Mouse (Mus musculus) CH12.LX (cell line): ENCODE results near the gene Kalrn. TPM values are rescaled to one million over a fixed set of nuclear protein-coding genes. Genes with fewer than 3 reads are reported as not detected.

Experiments
- DNase-seq: peaks from one replicate; pipeline ENCODE4 v3.0.0-alpha.2; 2013; ENCODE audit errors: extremely low read depth
- H3K27ac ChIP-seq: 2 replicates; pipeline ENCODE4 v1.5.1; 2012; ENCODE audit warnings: low read depth, mild to moderate bottlenecking, control low read depth, moderate library complexity; ENCODE audit not compliant: insufficient read depth
- H3K27me3 ChIP-seq: replicated peaks from 2 replicates; pipeline ENCODE3; 2012; ENCODE audit warnings: inconsistent platforms
- H3K36me3 ChIP-seq, 2 experiments: replicated peaks in 1 of 2; 2 replicates each; pipeline versions ENCODE3 to v1.6.1; 2012; ENCODE audit warnings: inconsistent platforms in 1 of 2, low read length in 1 of 2, mild to moderate bottlenecking in 1 of 2, mixed read lengths in 1 of 2, moderate library complexity in 1 of 2; ENCODE audit not compliant: control insufficient read depth in 1 of 2, insufficient read depth in 1 of 2
- H3K4me1 ChIP-seq, 2 experiments: 2 replicates each; pipeline ENCODE4 v1.6.1; 2012; ENCODE audit warnings: inconsistent platforms in 1 of 2, moderate library complexity in 1 of 2; ENCODE audit not compliant: insufficient read depth in 2 of 2, control insufficient read depth in 1 of 2
- H3K4me2 ChIP-seq: 2 replicates; pipeline ENCODE4 v1.6.1; 2012; ENCODE audit warnings: low read depth, mild to moderate bottlenecking, control low read depth; ENCODE audit not compliant: poor library complexity, insufficient read depth, severe bottlenecking
- H3K4me3 ChIP-seq, 3 experiments: fragments of 150-350 bp in 1 of 3; sonication (generic) in 1 of 3; replicated peaks in 1 of 3; 2 replicates each; pipeline versions ENCODE3 to v1.5.1; 2011 to 2012; ENCODE audit warnings: low read depth in 2 of 3, low read length in 2 of 3, mild to moderate bottlenecking in 2 of 3, moderate library complexity in 2 of 3, control low read depth in 1 of 3, improper control_type of control experiment in 1 of 3, inconsistent platforms in 1 of 3, mixed read lengths in 1 of 3; ENCODE audit not compliant: poor library complexity in 1 of 3
- H3K79me2 ChIP-seq: replicated peaks from 2 replicates; pipeline ENCODE4 v1.6.1; 2012; ENCODE audit warnings: mild to moderate bottlenecking, moderate library complexity; ENCODE audit not compliant: control insufficient read depth, poor library complexity, insufficient read depth, severe bottlenecking; ENCODE audit errors: extremely low read depth
- H3K9ac ChIP-seq: 2 replicates; pipeline ENCODE4 v1.6.1; 2012; ENCODE audit warnings: low read depth, mild to moderate bottlenecking, control low read depth, moderate library complexity; ENCODE audit not compliant: insufficient read depth
- H3K9me3 ChIP-seq: replicated peaks from 2 replicates; pipeline ENCODE3; 2012; ENCODE audit warnings: low read length, inconsistent platforms, mixed read lengths
- CHD2 ChIP-seq: IDR thresholded peaks from 2 replicates; pipeline ENCODE4 v1.6.1; 2011; ENCODE audit warnings: low read length, improper control_type of control experiment
- E2F4 ChIP-seq: IDR thresholded peaks from 2 replicates; pipeline ENCODE4 v1.6.1; 2011; ENCODE audit warnings: low read depth, low read length, improper control_type of control experiment; ENCODE audit not compliant: insufficient replicate concordance
- ELF1 ChIP-seq: IDR thresholded peaks from 2 replicates; pipeline ENCODE4 v1.6.1; 2014; ENCODE audit warnings: low read depth, mild to moderate bottlenecking, inconsistent platforms, low read length, improper control_type of control experiment
- EP300 ChIP-seq: IDR thresholded peaks from 2 replicates; pipeline ENCODE4 v1.6.1; 2011; ENCODE audit warnings: low read length, improper control_type of control experiment
- ETS1 ChIP-seq: conservative IDR thresholded peaks from 2 replicates; pipeline ENCODE4 v1.6.1; 2012; ENCODE audit warnings: low read depth, mild to moderate bottlenecking, inconsistent platforms, low read length, improper control_type of control experiment, moderate library complexity
- GABPA ChIP-seq: IDR thresholded peaks from 2 replicates; pipeline ENCODE4 v1.6.1; 2012; ENCODE audit warnings: low read depth, low read length, improper control_type of control experiment, inconsistent platforms; ENCODE audit not compliant: insufficient replicate concordance
- KAT2A ChIP-seq: IDR thresholded peaks from 2 replicates; pipeline ENCODE4 v1.6.1; 2012; ENCODE audit warnings: low read length, improper control_type of control experiment, inconsistent platforms; ENCODE audit not compliant: insufficient replicate concordance
- MAZ ChIP-seq: IDR thresholded peaks from 2 replicates; pipeline ENCODE4 v1.6.1; 2012; ENCODE audit warnings: low read depth, mild to moderate bottlenecking, inconsistent platforms, low read length, improper control_type of control experiment, moderate library complexity
- MEF2A ChIP-seq: IDR thresholded peaks from 2 replicates; pipeline ENCODE4 v1.6.1; 2014; ENCODE audit warnings: low read depth, mild to moderate bottlenecking, inconsistent platforms, low read length, improper control_type of control experiment, borderline replicate concordance
- MXI1 ChIP-seq: IDR thresholded peaks from 2 replicates; pipeline ENCODE4 v1.6.1; 2011; ENCODE audit warnings: mild to moderate bottlenecking, low read depth, low read length, improper control_type of control experiment
- NELFE ChIP-seq: IDR thresholded peaks from 2 replicates; pipeline ENCODE4 v1.6.1; 2011; ENCODE audit warnings: low read depth, low read length, improper control_type of control experiment
- NRF1 ChIP-seq: IDR thresholded peaks from 2 replicates; pipeline ENCODE4 v1.6.1; 2014; ENCODE audit warnings: low read depth, mild to moderate bottlenecking, inconsistent platforms, low read length, improper control_type of control experiment, moderate library complexity
- SIN3A ChIP-seq: IDR thresholded peaks from 2 replicates; pipeline ENCODE4 v1.6.1; 2012; ENCODE audit warnings: low read length, improper control_type of control experiment, inconsistent platforms
- SMC3 ChIP-seq: IDR thresholded peaks from 2 replicates; pipeline ENCODE4 v1.6.1; 2011; ENCODE audit warnings: low read depth, low read length, improper control_type of control experiment
- TCF12 ChIP-seq: IDR thresholded peaks from 2 replicates; pipeline ENCODE4 v1.6.1; 2014; ENCODE audit warnings: low read depth, mild to moderate bottlenecking, inconsistent platforms, low read length, improper control_type of control experiment
- UBTF ChIP-seq: IDR thresholded peaks from 2 replicates; pipeline ENCODE4 v1.6.1; 2012; ENCODE audit warnings: low read depth, mild to moderate bottlenecking, inconsistent platforms, low read length, improper control_type of control experiment, moderate library complexity
- USF1 ChIP-seq: IDR thresholded peaks from 2 replicates; pipeline ENCODE4 v1.6.1; 2014; ENCODE audit warnings: low read depth, mild to moderate bottlenecking, inconsistent platforms, low read length, improper control_type of control experiment
- ZC3H11A ChIP-seq: IDR thresholded peaks from 2 replicates; pipeline ENCODE4 v1.6.1; 2012; ENCODE audit warnings: low read depth, mild to moderate bottlenecking, inconsistent platforms, low read length, improper control_type of control experiment
- ZKSCAN1 ChIP-seq: IDR thresholded peaks from 2 replicates; pipeline ENCODE4 v1.6.1; 2012; ENCODE audit warnings: low read depth, inconsistent platforms, low read length, improper control_type of control experiment, borderline replicate concordance
- ZMIZ1 ChIP-seq: IDR thresholded peaks from 2 replicates; pipeline ENCODE4 v1.6.1; 2012; ENCODE audit warnings: low read depth, mild to moderate bottlenecking, inconsistent platforms, low read length, improper control_type of control experiment
- ZNF384 ChIP-seq: IDR thresholded peaks from 2 replicates; pipeline ENCODE4 v1.6.1; 2012; ENCODE audit warnings: low read depth, low read length, improper control_type of control experiment, inconsistent platforms
- dilution Hi-C: fragments of 300-500 bp; cut with MboI; formaldehyde crosslinking; loops from 2 replicates; pipeline ENCODE4 v1.14.3; 2020; ENCODE audit warnings: low sequenced_read_pairs; ENCODE audit not compliant: extremely low pct_unique_long_range_greater_than_20kb, extremely low pct_ligation_motif_present
- in situ Hi-C: fragments of 300-500 bp; cut with MboI; formaldehyde crosslinking; loops from 3 replicates; pipeline ENCODE4 v1.14.3; 2019; ENCODE audit warnings: low sequenced_read_pairs, low pct_ligation_motif_present, low pct_unique_long_range_greater_than_20kb, mixed read lengths
- polyA plus RNA-seq: library from polyadenylated mRNA; unstranded; fragments of >175 nt; gene quantifications from 2 replicates; pipeline ENCODE4 v1.2.1, GENCODE M21; 2012; ENCODE audit warnings: low read depth; ENCODE audit not compliant: insufficient read length
- total RNA-seq, 2 experiments: library from RNA; depleted of rRNA; stranded (reverse); fragments of 300-350 nt in 1 of 2; fragments of >200 nt in 1 of 2; gene quantifications; 2 replicates each; pipeline ENCODE4 v1.2.3; 2012 to 2014

Kalrn gene
- total and polyA plus RNA-seq, 3 experiments: 0.08 to 0.09 TPM; not detected in 1

GRCm38 (mm10) chr16:33947664-33948571 is 625.4 kb downstream of the Kalrn start:
- Histone ChIP-seq H3K36me3 (peaks cover 2 to 18% of the 10 kb centered on the region in 2 experiments), H3K9ac (no peak overlapping the region), H3K4me2 (no peak overlapping the region), H3K4me1 (peaks cover 4 to 26% of the 10 kb centered on the region in 2 experiments), H3K27me3 (no peaks in the 10 kb centered on the region), H3K4me3 (no peak overlapping the region), H3K79me2 (no peaks in the 10 kb centered on the region), H3K27ac (no peak overlapping the region), H3K9me3 (no peaks in the 10 kb centered on the region)
- TF ChIP-seq SMC3 (no peak; the same call in 1 of the 2 replicates), GABPA (no peak), MEF2A (no peak), SIN3A (no peak), E2F4 (no peak), KAT2A (no peak), MXI1 (no peak), ZKSCAN1 (no peak), UBTF (no peak), EP300 (no peak), ZNF384 (no peak), NELFE (no peak), ETS1 (peak; percentile 33; the same call in 1 of the 2 replicates), TCF12 (no peak), NRF1 (peak; percentile 69), ZC3H11A (no peak), USF1 (peak; percentile 55), CHD2 (no peak), ELF1 (no peak), MAZ (peak; percentile 36; the same call in 1 of the 2 replicates), ZMIZ1 (no peak)
- in situ Hi-C loops (no loop called here), dilution Hi-C loops (no loop called here)
- DNase-seq: peak; percentile 71
